Mouse (Mus musculus) CD4-positive, CD25-positive, alpha-beta regulatory T cell (primary cell): ENCODE measurements around the gene Prps2. TPM values are rescaled to one million over a fixed set of nuclear protein-coding genes. Genes with fewer than 3 reads are reported as not detected.

Experiments used
- polyA plus RNA-seq: library from polyadenylated mRNA; unstranded; fragments of 100-300 nt; shearing (Covaris generic); gene quantifications from one replicate; pipeline ENCODE4 v1.2.1, GENCODE M21; 2017

The Prps2 gene
- polyA plus RNA-seq: 71.8 TPM

DNA sequence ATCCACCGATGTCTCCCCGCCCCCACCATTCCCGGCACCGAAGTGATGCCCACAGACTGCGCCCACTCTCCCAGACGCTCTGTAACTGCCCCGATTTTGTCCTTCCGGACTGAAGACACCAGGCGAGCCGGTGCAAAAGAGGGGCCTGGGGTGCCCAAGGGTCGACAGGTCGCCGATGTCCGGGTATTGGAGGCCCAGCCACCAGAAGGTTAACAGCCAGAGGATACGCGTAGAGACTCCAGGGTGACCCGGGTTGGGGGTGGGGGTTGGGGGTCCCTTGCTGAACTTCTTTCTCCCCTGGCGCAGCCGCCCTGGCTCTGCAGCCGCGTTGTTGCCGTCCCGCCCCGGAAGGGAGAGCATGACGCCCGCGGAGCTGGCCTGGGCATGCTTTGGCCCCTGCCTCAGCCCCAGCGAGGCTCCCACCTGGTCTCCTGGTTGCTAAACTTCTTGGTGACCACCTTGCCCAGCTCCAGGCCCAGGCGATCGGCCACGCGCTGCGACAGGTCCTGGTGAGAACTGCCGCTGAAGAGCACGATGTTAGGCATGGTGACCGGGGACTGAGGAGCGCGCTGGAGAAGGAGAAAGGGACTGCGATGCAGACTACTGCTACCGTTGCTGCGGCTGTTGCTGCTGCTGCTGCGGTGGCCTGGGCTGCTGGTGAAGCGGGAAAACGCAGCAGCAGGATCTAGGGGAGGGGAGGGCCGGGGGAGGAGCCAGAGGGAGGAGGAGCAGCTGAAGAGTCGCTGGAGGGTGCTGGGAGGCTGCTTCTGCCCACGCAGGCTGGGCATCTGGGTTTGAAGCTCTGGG lies at the start of gene Prps2:
Gene Prps2 (minus strand): TSS at position 703 of the 807 bp plus-strand sequence.

DNA sequence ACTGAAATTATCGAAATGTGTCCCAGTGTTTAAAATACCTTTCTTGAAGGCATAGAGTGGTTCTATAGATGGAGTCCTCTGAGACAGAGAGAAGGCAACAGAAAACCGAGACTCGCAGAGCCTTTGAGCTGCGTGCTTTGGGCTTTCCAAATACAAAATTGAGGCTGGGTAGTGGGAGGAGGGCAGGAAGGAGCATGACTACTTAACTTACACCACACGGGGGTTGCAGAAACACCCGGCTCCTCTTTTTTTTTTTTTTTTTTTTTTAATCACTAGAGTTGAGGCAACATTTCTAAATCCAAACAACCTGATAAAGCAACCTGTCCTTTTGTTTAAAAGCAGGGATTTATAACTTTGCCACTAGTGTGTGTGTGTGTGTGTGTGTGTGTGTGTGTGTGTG lies 52.1 kb downstream of the Prps2 start, which contains the start of gene Tlr7:
Gene Tlr7 (minus strand): TSS at position 160 of the 400 bp plus-strand sequence.

Other genes starting within 250 kb of the Prps2 start
- gene Tmsb4x, start 173.4 kb downstream of the Prps2 start, polyA plus RNA-seq: 18,432 TPM
- gene Tlr8, start 118.4 kb downstream of the Prps2 start, polyA plus RNA-seq: not detected
- gene Tlr7, start 52.2 kb downstream of the Prps2 start, polyA plus RNA-seq: 23.4 TPM